Mouse (Mus musculus): ENCODE results near the gene Sptbn1.

The Sptbn1 gene

DNA sequence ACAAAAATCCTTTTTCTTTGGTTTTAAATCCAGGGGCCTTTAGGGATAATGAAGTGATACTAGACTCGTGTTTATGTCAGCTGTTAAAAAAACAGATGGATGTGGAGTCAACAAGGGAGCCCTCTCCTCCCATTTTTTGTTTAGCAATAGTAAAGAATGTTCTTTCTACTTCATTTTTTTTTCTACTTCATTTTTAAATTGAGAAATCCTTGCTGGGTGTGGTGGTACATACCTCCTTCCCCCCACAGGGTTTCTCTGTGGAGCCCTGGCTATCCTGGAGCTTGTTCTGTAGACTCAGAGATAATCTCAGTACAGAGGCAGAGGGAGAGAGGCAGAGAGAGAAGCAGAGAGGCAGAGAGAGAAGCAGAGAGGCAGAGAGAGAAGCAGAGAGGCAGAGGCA lies 133.9 kb downstream of the Sptbn1 start:
- in situ Hi-C loops (cut with MboI): no loop called here

DNA sequence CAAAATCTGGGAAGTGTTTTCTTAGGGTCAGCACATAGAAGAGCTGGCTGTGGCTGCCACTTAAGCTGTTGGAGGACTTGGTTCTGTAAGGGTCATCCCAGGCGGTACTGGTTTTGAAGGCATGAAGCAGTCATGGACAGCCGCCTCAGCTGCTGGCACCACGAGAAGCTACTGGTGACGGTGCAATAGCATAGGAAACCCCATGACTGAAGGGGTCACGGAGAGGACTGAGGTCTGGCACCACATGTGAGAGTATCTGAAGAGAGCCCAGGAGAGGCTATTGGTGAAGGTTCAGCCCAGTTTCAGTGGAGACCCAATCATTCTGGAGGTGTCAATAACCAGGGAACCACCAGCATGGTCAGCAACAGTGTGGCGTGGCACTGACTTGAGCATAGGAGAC lies 135.4 kb downstream of the Sptbn1 start:
- in situ Hi-C loops (cut with MboI): no loop called here

DNA sequence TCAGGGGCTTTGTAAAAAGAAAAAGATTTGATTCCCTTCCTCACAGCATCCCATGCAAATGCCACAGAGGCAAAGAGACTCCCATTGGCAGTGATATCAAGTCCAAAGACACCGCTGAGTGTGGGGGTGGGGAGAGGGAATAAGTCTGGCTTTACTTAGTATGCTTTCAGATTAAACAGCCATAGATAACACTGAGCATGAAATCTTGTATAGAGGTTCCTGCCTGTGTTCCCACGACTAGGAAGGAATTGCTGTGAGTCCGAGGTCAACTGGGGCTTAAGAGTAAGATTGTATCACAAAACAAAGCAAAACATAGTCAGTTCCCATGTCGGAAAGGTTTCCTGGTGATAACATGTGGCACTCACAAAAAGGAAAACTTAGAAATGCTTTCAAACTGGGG lies 136.3 kb downstream of the Sptbn1 start:
- in situ Hi-C loops (cut with MboI): no loop called here

DNA sequence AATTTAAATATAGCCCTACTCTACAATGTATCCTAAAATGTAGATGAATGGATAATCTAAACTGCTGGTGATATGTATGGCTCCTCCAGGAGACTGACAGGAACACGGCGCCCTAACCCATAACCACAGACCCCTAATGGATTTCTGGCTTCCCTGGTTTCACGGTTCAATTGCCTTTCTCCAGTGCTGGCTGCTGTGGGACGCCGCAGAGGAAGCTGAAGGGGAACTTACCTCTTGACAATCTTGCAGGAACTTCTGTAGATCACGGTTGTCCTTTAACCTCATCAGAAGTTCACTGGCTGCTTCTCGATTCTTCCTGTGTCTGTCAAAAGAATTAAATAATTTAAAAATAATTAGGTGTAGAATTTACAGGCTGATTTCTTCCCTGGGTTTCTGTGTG lies 138.6 kb downstream of the Sptbn1 start:
- in situ Hi-C loops (cut with MboI): no loop called here

DNA sequence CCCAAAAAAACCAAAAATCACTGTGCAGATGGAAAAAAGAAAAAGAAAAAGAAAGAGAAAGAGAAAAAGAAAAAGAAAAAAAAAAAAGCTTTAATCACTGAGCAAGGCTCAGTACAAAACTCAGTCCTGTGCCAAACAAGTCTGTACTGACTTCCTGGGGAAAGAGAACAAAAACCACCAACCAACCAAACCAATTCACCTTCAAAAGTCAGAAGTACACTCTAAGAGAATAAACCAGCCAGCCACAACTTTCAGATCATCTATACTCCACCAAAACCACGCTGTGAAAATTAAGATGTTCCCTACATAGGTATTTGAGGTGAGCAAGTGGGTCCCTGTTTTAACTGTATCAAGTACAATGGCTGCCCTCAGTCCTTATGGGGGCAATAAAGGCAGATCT lies 141.1 kb downstream of the Sptbn1 start:
- in situ Hi-C loops (cut with MboI): no loop called here

DNA sequence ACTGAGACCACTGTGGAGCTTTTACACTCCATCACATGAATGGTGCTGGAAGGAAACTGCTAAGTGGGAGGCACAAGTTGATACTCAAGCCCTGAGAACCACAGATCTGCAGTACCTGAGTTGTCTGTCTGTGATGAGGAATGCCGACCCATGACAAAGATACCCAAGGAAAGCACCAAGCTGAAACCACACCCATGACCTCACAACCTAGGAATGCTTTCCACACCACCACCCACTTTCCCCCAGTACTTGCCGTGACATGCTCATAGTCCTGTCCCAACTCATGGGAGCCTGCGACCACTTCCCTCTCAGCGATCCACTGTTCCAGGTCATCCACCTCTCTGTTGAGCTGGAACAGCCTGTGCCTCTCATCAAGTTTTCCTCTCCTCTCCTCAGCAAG lies 149.9 kb downstream of the Sptbn1 start:
- in situ Hi-C loops (cut with MboI): loop anchor here (25.0 kb wide), 1 partner anchor 669 kb away; no protein-coding TSS in a partner anchor

DNA sequence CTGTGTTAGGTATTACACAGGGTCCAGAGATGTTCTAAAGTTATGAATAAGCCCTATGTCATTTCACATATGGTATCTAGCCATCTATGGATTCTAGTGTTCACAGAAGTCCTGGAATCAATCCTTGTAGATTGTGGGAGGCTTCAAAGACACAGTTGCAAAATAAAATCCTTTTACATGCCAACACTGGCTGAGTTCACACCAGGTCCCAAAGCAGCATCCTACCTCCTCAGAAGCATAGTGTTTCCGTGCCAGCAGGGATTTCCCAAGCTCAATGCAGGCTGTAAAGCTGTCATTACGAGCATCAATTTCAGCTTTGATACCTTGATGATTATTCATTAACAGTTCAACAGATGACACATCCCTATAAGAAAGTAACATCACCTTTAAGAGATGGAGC lies 154.3 kb downstream of the Sptbn1 start:
- in situ Hi-C loops (cut with MboI): loop anchor here (25.0 kb wide), 1 partner anchor 674 kb away; no protein-coding TSS in a partner anchor

DNA sequence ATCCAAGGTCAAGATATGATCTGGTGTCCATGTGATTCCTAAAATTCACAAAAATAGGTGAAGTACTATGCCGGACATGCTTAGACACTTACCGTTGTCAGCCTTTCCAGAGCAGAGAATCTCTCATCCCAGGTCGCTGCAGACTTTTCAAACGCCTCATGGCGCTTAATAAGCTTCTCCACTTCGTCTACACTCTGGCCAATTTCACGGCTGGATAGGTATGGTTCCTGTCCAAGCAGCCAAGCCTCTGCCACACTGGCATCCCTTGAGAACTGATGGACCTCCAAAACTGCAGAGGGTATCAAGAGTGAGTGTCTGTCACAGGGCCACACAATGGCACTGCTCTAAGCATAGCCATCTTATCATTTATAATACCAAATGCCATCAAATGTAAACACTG lies 157.3 kb downstream of the Sptbn1 start:
- in situ Hi-C loops (cut with MboI): loop anchor here (25.0 kb wide), 1 partner anchor 677 kb away; no protein-coding TSS in a partner anchor

DNA sequence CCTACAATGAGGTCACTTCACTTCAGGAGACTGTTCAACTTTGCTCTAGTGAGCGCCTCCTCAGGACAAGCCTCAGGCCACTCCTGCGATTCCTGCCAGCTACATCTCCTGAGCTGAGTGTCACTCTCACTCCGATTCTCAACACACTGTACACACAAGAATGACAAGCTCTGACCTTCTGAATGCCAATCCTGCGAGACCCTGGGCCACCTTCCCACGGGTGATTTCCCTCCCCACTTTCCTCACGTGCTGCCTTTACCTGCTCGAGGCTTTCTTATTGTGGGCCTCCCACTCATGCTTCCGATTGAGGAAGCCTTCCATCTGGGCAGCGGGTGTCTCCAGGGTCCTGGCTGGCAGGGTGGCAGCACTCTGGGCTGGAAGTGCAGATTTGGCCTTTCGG lies 163.8 kb downstream of the Sptbn1 start:
- in situ Hi-C loops (cut with MboI): loop anchor here (25.0 kb wide), 1 partner anchor 683 kb away; no protein-coding TSS in a partner anchor

DNA sequence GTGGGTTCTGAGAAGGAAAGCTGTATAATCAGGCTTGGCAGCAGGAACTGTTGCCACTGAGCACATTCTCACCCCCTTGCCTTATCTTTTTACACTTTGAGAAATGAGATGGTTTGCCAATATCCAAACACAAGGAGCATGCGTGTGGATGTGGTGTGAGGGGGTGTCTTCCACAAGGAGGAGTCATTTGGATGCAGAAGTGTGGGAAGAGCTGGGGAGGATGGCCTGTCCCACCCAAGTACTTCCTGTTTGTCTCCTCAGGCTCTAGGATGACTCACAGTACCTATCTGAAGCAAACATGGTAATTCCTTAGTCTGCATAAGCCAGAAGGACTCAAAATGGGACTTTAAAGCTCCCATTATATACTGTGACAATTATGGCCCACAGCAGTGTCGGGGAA lies 165.4 kb downstream of the Sptbn1 start:
- in situ Hi-C loops (cut with MboI): loop anchor here (25.0 kb wide), 1 partner anchor 685 kb away; no protein-coding TSS in a partner anchor

DNA sequence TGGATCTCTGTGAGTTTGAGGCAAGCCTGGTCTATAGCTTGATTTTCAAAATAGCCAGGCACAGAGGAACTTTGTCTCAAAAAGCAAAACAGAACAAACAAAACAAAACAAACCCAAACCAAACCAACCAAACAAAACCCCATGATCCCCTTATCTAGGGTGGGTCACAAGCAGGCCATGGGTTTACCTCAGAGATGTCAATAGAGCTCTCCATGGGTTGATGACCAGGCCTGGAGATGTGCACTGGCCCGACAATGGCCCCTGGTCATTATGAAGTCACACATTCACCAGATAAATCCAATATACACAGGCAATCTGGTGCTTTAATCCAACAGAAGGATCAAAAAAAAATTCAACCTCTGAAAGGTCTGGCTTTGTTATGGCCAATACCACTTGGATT lies 166.2 kb downstream of the Sptbn1 start:
- in situ Hi-C loops (cut with MboI): loop anchor here (25.0 kb wide), 1 partner anchor 686 kb away; no protein-coding TSS in a partner anchor

DNA sequence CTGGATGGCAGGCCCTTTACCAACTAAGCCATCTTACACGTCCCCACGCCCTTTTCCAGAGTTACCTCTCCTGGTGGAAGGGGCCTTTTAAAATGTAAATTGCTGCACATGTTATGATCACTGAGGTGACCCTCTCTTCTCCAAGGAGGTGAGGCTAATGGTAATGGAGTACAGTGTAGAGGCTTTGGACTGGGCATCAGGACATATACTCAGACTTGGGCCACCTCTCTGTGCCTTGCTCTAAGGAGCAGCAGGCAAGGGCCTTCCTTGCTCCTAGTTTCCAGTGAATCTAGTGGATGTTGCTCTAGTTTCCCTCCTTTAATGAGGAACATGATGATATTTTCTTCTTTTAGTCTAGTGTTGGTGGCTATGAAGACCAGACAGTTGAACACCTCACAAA lies 166.8 kb downstream of the Sptbn1 start:
- in situ Hi-C loops (cut with MboI): loop anchor here (25.0 kb wide), 1 partner anchor 686 kb away; no protein-coding TSS in a partner anchor

DNA sequence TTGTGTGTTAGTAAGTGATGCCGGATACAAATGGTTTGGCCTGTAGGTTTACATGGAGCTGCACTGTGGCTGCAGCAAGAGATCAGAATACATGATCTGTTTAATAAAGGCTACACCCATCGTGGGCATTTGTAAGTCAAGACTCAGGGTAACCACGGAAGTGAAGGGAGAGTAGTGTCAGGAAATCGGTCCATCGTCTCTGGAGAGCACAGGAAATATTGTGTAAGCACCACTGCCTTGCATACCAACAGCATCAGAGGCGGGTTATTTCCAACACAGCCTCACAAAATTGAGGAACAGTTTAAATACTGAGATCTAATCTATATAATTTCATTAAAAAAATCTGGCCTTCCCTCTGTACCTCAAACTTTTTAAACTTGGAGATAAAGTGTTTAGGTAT lies 168.1 kb downstream of the Sptbn1 start:
- in situ Hi-C loops (cut with MboI): loop anchor here (25.0 kb wide), 1 partner anchor 687 kb away; no protein-coding TSS in a partner anchor

DNA sequence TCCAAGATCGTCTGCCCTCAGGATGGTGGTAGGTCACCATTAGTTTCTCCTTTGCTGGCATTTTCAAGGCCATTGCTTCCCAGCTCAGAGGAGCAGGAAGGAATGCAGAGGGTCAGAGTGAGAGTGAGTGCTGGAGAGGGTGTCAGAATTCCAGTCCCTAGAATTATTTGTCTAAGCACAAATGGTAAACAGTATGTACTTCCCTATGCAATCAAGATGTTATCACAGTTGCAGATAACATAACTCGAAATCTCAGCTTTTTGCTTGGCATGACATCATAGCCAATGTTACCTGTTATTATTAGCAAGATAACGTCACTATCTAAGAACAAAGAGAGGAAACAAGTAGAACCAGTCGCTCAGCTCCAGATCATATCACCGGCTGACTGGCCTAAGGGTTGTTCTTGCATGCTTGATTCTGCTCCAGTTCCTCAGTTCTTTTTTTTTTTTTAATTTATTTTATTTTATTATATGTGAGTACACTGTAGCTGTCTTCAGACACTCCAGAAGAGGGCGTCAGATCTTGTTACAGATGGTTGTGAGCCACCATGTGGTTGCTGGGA lies 172.7 kb downstream of the Sptbn1 start:
- in situ Hi-C loops (cut with MboI): no loop called here

DNA sequence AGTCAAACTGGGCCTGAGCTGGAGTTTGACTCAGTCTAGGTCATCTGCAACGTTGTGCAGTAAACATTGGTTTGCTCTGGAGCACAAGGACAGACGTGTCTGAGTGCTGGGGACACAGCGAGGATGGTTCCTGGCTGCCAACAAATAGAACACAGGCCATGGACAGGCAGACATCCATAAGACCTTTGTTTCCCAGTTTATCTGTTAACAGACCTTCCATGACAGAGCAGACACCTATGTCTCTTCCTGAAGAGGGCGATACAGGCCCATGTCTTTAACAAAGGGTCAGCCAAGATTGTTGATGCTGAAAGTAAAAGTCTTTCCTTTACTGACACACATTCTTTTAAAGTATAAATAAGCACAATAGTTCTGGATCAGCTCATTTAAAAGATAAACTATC lies 176.1 kb downstream of the Sptbn1 start:
- in situ Hi-C loops (cut with MboI): no loop called here

DNA sequence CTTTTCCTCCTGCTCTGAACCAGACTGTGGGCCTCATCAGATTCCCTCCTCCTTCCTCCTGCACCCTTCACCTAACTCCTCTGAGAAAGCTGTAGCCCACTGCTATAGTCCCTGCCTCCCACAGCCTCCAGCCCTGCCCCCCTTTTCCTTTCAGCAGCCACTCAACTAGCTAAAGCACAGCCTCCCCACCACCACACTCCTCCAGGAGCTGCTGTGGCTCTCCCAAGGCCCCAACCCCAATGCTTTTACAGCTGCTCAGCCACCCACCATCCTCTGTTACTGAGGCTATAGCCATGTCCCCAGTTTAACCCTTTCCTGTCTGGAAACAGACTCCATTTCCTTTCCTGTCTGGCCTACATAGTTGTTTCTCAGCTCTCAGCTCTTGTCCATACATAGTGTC lies 182.9 kb downstream of the Sptbn1 start:
- in situ Hi-C loops (cut with MboI): no loop called here

DNA sequence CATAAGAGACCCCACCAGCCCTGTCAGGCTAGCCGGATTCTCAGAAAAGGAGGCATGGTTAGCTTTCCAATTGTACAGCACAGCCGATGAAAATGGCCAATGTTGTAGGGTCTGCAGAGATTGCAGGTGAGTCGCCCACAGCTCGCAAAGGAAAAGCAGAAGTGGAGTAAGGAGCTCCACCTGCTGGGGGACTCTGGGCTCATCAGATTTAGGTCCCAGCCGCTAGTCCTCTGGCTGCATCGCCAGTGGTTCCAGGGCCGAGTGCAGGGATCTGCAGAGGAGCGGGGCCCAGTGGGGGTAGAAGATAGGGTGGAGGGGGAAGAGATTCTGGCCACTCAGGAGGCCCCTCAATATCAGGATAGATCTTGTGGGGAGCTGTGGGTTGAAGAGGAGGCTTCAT lies 210.7 kb downstream of the Sptbn1 start:
- in situ Hi-C loops (cut with MboI): no loop called here

All from mature B cell (primary cell).